Mouse (Mus musculus) neural tube, embryonic 13.5 days (tissue): ENCODE data around the gene Myl6. TPM values are rescaled to one million over a fixed set of nuclear protein-coding genes. Genes with fewer than 3 reads are reported as not detected.

ENCODE experiments used
- ATAC-seq: fragments of 200-750 bp; cut with Nextera tagmentation; 2 replicates; pipeline ENCODE4 v1.8.0; 2017; ENCODE audit warnings: low read depth, mild to moderate bottlenecking, moderate TSS enrichment, moderate library complexity
- H3K27ac ChIP-seq: fragments of 300-500 bp; sonication (generic); replicated peaks from 2 replicates; pipeline ENCODE4 v1.5.1; 2015; ENCODE audit warnings: moderate library complexity, mild to moderate bottlenecking, inconsistent platforms
- H3K27me3 ChIP-seq: fragments of 300-500 bp; sonication (generic); 2 replicates; pipeline ENCODE4 v1.6.1; 2015; ENCODE audit warnings: mild to moderate bottlenecking, inconsistent platforms
- H3K36me3 ChIP-seq: fragments of 300-500 bp; sonication (generic); 2 replicates; pipeline ENCODE4 v1.6.1; 2015; ENCODE audit warnings: mild to moderate bottlenecking, inconsistent platforms
- H3K4me1 ChIP-seq: fragments of 300-500 bp; sonication (generic); replicated peaks from 2 replicates; pipeline ENCODE4 v1.6.1; 2015; ENCODE audit warnings: inconsistent platforms
- H3K4me2 ChIP-seq: fragments of 300-500 bp; sonication (generic); 2 replicates; pipeline ENCODE4 v1.6.1; 2015; ENCODE audit warnings: inconsistent platforms, mild to moderate bottlenecking, moderate library complexity
- H3K4me3 ChIP-seq: fragments of 300-500 bp; sonication (generic); 2 replicates; pipeline ENCODE4 v1.5.1; 2015; ENCODE audit warnings: mild to moderate bottlenecking, inconsistent platforms
- H3K9ac ChIP-seq: fragments of 300-500 bp; sonication (generic); 2 replicates; pipeline ENCODE4 v1.6.1; 2015; ENCODE audit warnings: moderate library complexity, mild to moderate bottlenecking, inconsistent platforms
- H3K9me3 ChIP-seq: fragments of 300-500 bp; sonication (generic); 2 replicates; pipeline ENCODE4 v1.6.1; 2016; ENCODE audit warnings: inconsistent platforms
- WGBS: fragments of 180-500 bp; shearing (Covaris S2); methylation state at CpG from one replicate; pipeline ENCODE4 v1.1.7; 2015; 5-methylcytosine and 5-hydroxymethylcytosine counted together
- polyA plus RNA-seq: library from polyadenylated mRNA; unstranded; fragments of >200 nt; fragmentation: Nextera tagmentation; extraction: Ambion mirVana; gene quantifications from 2 replicates; pipeline ENCODE4 v1.2.1, GENCODE M21; 2015

Myl6 gene
- polyA plus RNA-seq: 1,017 and 1,105 TPM in 2 replicates

DNA sequence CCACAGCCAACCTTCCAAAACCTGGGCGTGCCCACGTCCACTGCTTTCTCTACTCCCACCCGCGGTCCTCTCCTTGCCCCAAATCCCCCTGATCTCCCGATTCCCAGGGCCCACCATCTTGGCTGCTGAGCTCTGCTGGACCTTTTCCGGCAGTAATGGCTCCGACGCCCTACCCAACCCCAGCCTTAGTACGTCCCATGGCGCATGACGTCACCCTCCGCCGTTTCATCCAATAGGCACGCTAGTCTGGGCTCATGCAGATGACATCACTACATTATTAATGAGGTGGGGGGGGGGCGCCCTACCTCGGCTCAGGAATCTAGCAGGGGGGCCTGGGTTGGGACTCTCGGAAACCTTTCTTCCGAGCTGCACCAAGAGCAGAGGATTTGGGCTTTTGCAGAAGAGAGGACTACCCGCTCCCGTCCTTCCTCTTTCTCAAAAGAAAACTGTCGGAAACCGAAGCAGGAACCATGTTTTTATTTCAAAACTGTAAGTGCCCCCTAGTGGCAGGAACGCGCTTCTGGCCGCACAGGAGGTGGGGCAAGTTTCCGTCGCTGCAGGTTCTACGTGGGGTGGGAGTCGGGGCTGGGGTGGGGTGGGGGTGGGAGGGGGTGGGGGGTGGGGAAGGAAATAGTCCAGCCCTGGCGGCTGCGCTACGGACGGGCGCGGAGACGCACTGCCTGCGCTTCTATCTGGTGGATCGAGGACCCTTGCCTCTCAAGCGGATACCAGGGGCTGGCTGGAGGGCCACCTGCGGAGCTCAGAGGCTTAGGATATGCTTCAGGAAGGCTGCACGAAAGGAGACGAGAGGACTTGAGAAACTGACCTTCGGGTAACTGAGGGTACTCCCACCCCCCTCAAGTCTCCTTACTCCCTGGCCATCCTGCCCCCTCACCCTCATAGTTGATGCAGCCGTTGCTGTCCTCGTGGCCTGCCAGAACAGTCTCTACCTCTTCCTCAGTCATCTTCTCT, at the start of gene Myl6:
Gene Myl6 (minus strand): TSS at position 451 of the 972 bp plus-strand sequence.
- Histone ChIP-seq H3K4me2 (peak within 1 kb of the TSS; percentile 76), H3K9me3 (no peaks in the 10 kb centered on the region), H3K27ac (peak within 1 kb of the TSS; percentile 97), H3K4me1 (peaks cover 62% of the 10 kb centered on the region), H3K4me3 (peak within 1 kb of the TSS; percentile 87), H3K36me3 (peaks cover 30% of the 10 kb centered on the region), H3K27me3 (no peaks in the 10 kb centered on the region), H3K9ac (peak within 1 kb of the TSS; percentile 96)
- under 1% methylated on average over 45 of the region's 45 CpGs for WGBS
- peak; percentile 95 for ATAC-seq

DNA sequence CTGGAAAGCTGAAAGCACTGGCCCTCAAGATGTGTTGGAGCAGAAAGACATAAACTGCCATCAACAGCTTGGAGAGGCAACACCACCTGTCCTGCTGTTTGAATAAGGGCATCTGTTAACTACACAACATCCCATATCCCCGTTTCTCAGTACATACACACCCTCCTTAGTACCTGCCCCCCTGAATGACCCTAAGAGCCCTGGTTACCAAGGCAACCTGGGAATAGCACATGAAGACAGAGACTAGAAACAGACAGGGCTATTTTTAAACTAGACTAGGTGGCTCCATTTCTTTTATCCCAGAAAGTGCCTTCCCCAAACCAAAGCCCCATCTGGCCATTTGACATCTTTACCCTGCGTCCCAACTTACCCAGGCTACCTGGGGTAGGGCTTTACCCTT, 49.2 kb upstream of the Myl6 start:
- no peaks in the 10 kb centered on the region for H3K9me3 ChIP-seq
- peaks cover 26% of the 10 kb centered on the region for H3K4me1 ChIP-seq
- no peaks in the 10 kb centered on the region for H3K27me3 ChIP-seq
- peaks cover 48% of the 10 kb centered on the region for H3K36me3 ChIP-seq
- no peak overlapping the region for H3K27ac ChIP-seq
- no peak overlapping the region for H3K4me3 ChIP-seq
- 69% methylated on average over 2 of the region's 2 CpGs for WGBS
- no peak overlapping the region for H3K4me2 ChIP-seq
- no peak for ATAC-seq
- H3K9ac ChIP-seq: no peak overlapping the region

DNA sequence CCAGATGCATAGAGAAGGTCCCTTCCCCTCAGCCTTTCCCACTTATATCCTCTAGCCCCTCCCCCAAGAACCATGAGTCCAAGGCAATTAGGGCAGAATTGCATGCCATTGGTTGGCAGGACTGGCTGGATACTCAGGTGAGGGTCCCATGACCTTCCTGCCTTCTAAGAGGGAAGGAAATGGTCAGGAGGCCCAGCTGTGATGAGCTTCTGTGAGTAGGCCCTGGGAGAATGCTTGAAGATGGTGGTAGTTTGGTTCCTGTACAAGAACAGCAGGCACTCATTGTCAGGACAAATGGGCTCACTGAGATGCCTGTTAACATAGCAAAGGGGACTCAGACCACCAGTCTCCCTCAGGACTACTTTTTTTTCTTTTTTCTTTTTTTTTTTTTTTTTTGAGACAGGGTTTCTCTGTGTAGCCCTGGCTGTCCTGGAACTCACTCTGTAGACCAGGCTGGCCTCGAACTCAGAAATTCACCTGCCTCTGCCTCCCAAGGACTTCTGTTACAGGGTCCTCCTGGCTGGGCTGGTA, 44.5 kb upstream of the Myl6 start:
- Histone ChIP-seq H3K4me1 (peaks cover 10% of the 10 kb centered on the region; the same call in 1 of the 2 replicates), H3K36me3 (peaks cover 23% of the 10 kb centered on the region), H3K9me3 (no peaks in the 10 kb centered on the region), H3K4me2 (no peak overlapping the region), H3K9ac (no peak overlapping the region), H3K4me3 (no peak overlapping the region), H3K27ac (no peak overlapping the region), H3K27me3 (no peaks in the 10 kb centered on the region)
- 88% methylated on average over 1 of the region's 1 CpGs for WGBS
- ATAC-seq: no peak

DNA sequence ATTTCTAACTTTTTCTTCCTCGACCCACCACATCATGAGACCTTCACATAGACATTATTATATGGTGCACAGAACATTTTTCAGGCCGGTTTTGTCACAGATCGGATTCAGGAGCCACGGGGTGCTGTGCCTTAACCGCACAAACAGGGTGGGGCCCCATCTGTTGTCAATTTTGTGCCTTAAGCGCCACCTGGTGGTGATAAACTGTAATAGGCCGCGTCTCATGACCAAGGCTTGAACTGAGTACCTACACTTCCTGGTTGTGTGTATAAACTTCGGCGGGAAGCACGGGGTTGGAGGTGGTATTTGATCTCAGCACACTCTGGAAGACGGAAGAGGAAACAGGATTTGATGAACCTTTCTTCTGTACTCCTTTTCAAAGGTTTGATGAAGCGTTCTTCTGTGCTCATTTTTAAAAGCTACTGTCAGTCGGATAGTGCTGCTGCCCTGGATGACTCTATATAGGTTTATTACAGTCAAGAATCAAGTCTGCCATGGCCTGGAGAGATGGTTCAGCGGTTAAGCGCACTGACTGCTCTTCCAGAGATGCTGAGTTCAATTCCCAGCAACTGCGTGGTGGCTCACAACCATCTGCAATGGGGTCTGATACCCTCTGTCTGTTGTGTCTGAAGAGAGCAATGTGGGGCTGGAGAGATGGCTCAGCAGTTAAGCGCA, 42.5 kb upstream of the Myl6 start:
- peak; percentile 92 for ATAC-seq
- peaks cover 5% of the 10 kb centered on the region for H3K36me3 ChIP-seq
- no peak overlapping the region for H3K27ac ChIP-seq
- peak overlapping the region; percentile 46 for H3K4me2 ChIP-seq
- no peaks in the 10 kb centered on the region for H3K9me3 ChIP-seq
- 19% methylated on average over 18 of the region's 18 CpGs for WGBS
- H3K4me3 ChIP-seq: peak overlapping the region; percentile 15; the same call in 1 of the 2 replicates
- peak overlapping the region; percentile 50 for H3K9ac ChIP-seq
- H3K4me1 ChIP-seq: 0 out of 2 replicates have a peak, but pooled peaks cover 5% of the 10 kb centered on the region
- H3K27me3 ChIP-seq: no peaks in the 10 kb centered on the region

DNA sequence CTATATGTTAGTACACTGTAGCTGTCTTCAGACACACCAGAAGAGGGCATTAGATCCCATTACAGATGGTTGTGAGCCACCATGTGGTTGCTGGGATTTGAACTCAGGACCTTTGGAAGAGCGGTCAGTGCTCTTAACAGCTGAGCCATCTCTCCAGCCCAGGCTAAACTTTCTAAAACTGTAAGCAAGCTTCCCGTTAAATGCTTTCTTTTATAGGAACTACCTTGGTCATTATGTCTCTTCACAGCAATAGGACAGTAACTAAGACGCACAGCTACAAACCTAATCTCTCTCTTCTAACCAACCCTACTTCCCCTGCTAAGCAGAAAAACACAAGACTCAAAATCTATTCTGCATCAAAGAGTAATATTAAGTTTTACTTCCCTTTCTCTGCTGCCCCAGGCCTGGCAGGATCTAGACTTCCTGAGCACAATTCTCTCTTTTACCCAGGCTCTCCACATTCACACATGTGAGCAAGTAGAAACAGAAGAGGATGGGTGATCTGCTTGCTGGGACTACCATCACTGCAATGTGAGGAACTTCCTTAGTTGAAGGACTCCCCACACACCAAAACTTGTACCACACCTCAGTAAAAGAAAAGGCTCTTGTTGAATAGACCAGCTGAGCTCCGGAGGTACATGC, 41.8 kb upstream of the Myl6 start:
- Histone ChIP-seq H3K27me3 (no peaks in the 10 kb centered on the region), H3K9me3 (no peaks in the 10 kb centered on the region), H3K36me3 (no peaks in the 10 kb centered on the region), H3K4me1 (0 out of 2 replicates have a peak, but pooled peaks cover 5% of the 10 kb centered on the region), H3K4me2 (peak overlapping the region; percentile 46), H3K27ac (no peak overlapping the region), H3K4me3 (peak overlapping the region; percentile 15; the same call in 1 of the 2 replicates), H3K9ac (peak overlapping the region; percentile 50)
- 77% methylated on average over 4 of the region's 4 CpGs for WGBS
- ATAC-seq: no peak

DNA sequence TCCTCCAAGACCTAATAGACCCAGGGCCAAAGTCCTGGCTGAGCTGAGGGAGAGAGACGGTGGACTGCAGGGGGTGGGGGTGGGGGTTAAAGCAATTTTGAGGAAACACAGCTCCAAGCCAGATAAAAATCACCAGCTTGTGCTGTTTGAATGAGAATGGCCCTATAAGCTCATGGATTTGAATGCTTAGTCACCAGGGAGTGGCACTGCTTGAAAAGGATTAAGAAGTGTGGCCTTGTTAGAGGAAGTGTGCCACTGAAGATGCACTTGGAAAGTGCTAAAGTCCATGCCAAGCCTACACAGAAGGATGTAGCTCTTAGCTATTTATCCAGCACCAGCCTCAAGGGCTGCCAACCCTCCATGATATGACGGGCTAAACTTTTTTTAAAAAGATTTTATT, 41.3 kb upstream of the Myl6 start:
- Histone ChIP-seq H3K9me3 (no peaks in the 10 kb centered on the region), H3K9ac (no peak overlapping the region), H3K27ac (no peak overlapping the region), H3K4me1 (0 out of 2 replicates have a peak, but pooled peaks cover 5% of the 10 kb centered on the region), H3K27me3 (no peaks in the 10 kb centered on the region), H3K36me3 (no peaks in the 10 kb centered on the region), H3K4me2 (no peak overlapping the region), H3K4me3 (no peak overlapping the region)
- 86% methylated on average over 2 of the region's 2 CpGs for WGBS
- no peak for ATAC-seq

DNA sequence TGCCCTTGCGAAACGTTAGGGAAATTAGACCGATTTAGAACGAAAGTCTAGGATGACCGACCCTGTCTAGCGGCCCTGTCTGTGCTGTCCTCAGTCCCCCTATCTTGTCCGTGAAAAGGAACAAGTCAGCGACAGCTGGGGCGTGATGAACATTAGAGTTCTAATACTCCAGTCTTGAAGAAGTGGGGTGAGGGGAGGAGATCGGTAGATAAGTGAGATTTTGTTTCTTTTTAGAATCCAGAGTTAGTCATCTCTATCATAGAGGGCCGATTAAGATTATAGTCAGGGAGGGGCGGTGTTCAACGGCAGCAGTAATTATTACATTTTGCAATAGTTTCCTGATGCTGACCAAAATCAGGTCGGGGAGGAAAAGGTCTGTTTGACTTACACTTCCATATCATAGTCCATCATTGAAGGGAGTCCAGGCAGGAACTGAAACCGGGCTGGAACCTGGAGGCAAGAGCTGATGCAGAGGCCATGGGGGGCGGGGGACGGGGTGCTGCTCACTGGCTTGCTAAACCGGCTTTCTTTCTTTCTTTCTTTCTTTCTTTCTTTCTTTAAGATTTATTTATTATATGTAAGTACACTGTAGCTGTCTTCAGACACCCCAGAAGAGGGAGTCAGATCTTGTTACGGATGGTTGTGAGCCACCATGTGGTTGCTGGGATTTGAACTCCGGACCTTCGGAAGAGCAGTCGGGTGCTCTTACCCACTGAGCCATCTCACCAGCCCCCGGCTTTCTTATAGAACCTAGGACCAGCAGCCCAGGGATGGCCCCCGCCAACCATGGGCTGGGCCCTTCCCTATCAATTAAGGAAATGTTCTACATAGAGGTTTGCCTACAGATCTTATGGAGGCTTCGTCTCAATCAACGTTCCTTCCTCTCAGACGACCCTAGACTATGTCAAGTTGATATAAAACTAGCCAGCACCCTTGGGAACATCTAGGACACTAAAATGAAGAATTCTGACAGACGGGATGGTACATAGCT, 32.7 kb upstream of the Myl6 start:
- Histone ChIP-seq H3K36me3 (no peaks in the 10 kb centered on the region), H3K9me3 (no peaks in the 10 kb centered on the region), H3K4me3 (peak overlapping the region; percentile 76), H3K9ac (peak overlapping the region; percentile 81), H3K27me3 (peaks cover 9% of the 10 kb centered on the region), H3K4me1 (peaks cover 19% of the 10 kb centered on the region), H3K27ac (no peak overlapping the region), H3K4me2 (peak overlapping the region; percentile 99)
- WGBS: 29% methylated on average over 28 of the region's 28 CpGs
- ATAC-seq: 0 out of 2 replicates have a peak, but pooled peaks have one; percentile 23

DNA sequence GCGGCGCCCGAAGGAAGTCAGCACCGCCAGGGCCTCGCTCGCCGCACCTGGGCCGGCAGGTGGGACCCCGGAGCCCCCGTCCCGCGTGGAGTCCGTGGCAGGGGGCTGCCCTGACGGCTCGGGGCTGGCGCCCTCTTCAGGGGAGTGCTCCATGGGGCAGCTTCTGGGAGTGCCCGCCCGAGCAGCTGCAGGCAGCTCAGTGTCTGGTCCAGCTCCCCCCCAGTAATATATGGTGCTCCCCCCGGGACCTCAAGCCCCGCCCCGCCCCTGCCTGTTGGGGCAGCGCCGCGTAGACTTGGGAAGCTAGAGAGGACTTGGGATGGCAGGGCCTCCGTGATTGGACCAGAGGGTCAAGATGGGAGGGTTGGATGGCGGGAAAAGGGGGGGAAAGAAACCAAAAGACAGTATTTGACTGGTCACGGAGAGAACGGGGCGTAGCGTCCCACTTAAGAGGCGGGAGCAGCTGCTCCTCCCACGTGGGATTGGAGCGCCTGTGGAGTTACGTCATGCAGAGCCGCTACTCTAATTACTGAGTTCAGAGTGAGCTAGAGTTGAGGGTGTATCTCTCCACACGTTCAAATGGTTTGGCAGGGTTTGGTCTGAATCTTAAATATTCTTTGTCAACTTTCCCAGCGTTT, 31.8 kb upstream of the Myl6 start, which contains the start of gene Esyt1:
Gene Esyt1 (minus strand): TSS at position 201 of the 638 bp plus-strand sequence.
- peak within 1 kb of the TSS; percentile 76 for H3K4me3 ChIP-seq
- peak within 1 kb of the TSS; percentile 80 for H3K27ac ChIP-seq
- peaks cover 9% of the 10 kb centered on the region for H3K27me3 ChIP-seq
- peak within 1 kb of the TSS; percentile 81 for H3K9ac ChIP-seq
- H3K9me3 ChIP-seq: no peaks in the 10 kb centered on the region
- peak within 1 kb of the TSS; percentile 99 for H3K4me2 ChIP-seq
- H3K4me1 ChIP-seq: peaks cover 19% of the 10 kb centered on the region
- peak; percentile 94 for ATAC-seq
- WGBS: under 1% methylated on average over 37 of the region's 37 CpGs
- H3K36me3 ChIP-seq: 0 out of 2 replicates have a peak, but pooled peaks cover 4% of the 10 kb centered on the region

DNA sequence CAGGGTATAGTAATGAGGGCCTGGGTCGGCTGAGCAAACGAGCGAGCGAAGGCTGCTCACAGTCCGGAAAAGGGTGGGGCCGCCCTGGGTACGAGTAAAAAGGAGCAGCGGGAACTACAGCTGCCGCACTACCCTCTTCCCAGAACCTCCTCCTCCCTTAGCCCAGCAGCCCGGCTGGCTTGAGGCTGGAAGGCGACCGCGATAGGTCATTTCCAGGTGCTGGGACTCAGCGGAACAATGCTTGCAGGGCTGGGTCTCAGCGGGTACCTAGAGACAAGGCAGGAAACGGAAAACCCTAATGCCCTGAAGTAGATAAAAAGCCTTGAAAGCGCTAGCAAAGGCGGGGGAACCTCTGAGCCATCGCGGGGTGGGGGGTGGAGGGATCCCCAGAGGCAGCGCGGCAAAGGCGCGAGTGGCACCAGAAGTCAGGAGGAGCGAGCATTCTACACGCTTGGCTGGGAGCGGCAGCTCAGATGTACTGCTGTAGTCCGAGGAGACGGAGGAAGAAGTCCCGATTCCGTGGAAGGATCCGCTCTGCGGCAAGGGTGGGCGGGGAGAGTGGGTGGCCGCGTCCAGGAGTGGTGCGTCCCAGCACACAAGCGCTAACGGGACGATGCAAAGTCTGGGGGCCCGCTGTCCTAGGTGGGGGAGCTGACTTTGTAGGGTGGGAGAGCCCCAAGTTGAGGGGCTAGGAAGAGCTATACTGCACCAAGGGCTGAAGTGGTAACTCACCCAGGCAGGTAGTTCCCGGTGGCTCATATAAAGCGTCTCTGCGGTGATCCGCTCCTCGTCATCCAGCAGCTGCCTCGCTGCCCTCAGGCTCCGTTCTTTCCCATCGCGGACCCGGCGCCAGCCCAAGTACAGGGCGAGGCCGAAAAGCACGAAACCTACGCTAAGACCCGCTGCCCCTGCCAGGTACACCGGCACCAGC, 31.1 kb upstream of the Myl6 start:
- WGBS: under 1% methylated on average over 58 of the region's 58 CpGs
- peak overlapping the region; percentile 99 for H3K4me2 ChIP-seq
- peaks cover 19% of the 10 kb centered on the region for H3K4me1 ChIP-seq
- H3K27ac ChIP-seq: peak overlapping the region; percentile 80
- peaks cover 12% of the 10 kb centered on the region for H3K36me3 ChIP-seq
- peak overlapping the region; percentile 76 for H3K4me3 ChIP-seq
- peaks cover 9% of the 10 kb centered on the region for H3K27me3 ChIP-seq
- peak; percentile 64 for ATAC-seq
- no peaks in the 10 kb centered on the region for H3K9me3 ChIP-seq
- peak overlapping the region; percentile 81 for H3K9ac ChIP-seq
